Mouse (Mus musculus) right cerebral cortex, postnatal 25 days (tissue): ENCODE measurements around the gene Dcps.

Source experiments
- DNase-seq: peaks from one replicate; pipeline ENCODE4 v3.0.0; 2022

Gene Dcps

GRCm38 (mm10) chr9:35131637-35132397 is 44.0 kb downstream of the Dcps start:
- DNase-seq: peak; percentile 70

GRCm38 (mm10) chr9:35128995-35129418 is 46.9 kb downstream of the Dcps start:
- DNase-seq: no peak

DNA sequence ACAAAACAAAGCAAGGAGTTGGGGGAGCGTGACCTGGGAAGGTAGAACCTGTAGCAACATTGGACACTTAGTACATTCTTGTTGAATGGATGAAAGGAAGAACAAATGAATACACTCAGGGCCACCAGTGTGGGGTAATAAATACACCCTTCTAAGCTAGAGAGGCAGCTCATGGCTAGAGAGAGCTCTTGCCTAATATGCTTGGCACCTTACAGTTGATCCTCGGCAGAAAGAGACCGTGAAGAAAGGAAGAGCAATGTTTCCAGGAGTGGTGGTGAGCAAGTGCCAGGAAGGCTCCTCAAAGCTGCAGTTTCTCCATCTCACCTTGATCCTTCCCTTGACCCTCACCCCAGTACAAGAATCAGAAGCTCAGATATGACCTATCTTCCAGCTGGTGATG is 47.3 kb downstream of the Dcps start:
- DNase-seq: no peak

GRCm38 (mm10) chr9:35127561-35127960 is 48.3 kb downstream of the Dcps start:
- DNase-seq: no peak

- DNase-seq: no peak
These were observed 48.7 kb downstream of the Dcps start for GRCm38 (mm10) chr9:35127147-35127546.

GRCm38 (mm10) chr9:35124678-35124955 is 51.2 kb downstream of the Dcps start:
- DNase-seq: no peak

GRCm38 (mm10) chr9:35123804-35124677 is 51.8 kb downstream of the Dcps start:
- no peak for DNase-seq

DNA sequence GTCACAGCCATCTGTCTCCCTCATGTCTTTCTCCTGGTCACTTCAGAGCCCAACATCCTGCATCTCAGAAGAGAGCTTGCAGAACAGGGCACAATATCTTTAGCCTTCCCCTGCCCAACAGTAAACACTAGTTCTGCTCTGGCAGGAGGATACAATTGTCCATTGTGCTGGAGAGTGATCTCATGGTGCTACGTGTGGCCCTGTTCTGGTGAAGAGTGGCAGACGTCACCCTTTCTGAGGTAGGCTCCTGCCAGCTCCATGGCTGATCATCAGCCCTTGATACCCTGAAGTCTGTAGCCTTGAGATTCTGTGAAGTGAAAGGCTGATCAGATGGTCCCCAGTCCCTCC is 52.4 kb downstream of the Dcps start:
- no peak for DNase-seq

- DNase-seq: no peak
These were observed 53.2 kb downstream of the Dcps start for GRCm38 (mm10) chr9:35122551-35123266.

DNA sequence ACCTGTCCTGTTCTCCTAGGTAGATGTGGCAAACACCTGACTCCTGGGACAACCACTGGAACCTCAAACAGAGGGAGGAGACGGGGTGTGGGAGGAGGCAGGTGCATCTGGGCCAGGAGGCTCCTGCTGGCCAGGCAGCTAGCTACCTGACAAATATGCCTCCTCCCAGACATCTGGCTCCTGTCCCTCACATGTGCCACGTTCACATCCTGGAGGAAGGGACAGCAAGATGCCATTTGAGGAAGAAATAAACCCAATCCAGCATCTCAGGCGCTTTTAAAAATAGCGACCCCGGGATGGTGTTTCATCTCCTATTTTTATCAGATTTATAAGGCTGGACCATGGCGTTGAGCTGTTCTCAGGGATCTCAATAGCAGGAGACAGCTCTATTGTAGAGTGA is 56.7 kb downstream of the Dcps start, which contains the start of gene St3gal4:
TSS of gene St3gal4 (minus strand) at position 101 of the 400 bp plus-strand sequence.
- DNase-seq: no peak

- DNase-seq: no peak
These were observed 57.3 kb downstream of the Dcps start for GRCm38 (mm10) chr9:35118563-35118962.

DNA sequence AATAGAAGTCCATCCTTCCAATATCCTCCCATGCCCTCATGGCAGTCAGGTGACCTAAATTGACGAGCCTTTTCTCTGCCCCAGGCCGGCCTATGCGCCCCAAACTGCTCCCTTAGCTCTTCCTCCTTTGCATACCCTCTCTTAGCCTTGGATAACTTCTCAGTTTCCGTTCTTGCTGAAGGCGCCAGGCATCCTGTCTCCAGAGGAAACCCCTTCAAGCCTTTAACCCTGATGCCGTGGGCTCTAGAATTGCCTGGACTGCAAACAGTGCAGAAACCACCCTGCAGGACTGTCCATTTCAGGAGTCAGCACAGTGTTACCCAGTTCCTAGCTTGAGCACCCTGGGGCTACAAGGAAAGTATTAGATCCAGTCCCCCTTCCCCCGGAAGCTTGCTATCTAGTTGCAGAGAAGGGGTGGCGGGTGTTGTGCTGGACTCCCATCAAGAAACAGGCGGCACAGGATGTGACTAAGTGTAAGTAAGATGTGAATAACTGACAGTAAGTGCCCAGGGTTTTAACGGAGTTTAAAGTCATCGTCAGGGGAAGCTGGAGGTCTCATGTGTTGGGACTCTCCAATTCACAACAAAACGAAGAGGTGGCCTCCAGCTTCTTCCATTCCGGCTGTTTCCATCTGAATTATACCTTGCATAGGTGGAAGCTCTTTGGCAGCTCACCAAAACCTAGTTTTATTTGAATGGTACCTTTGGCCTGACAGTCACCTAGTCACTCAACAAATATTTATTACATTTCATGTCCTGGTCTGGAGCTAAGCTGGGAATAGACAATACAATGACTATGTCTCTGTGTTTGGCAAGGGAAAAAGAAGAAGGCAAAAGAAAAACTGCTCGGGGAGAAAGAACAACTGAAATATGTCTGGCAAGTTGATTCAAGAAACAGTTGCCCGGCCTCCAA is 58.2 kb downstream of the Dcps start:
- DNase-seq: peak; percentile 25

- peak; percentile 78 for DNase-seq
These were observed 59.2 kb downstream of the Dcps start for GRCm38 (mm10) chr9:35116391-35117381.

GRCm38 (mm10) chr9:35115804-35116203 is 60.1 kb downstream of the Dcps start:
- DNase-seq: no peak

DNA sequence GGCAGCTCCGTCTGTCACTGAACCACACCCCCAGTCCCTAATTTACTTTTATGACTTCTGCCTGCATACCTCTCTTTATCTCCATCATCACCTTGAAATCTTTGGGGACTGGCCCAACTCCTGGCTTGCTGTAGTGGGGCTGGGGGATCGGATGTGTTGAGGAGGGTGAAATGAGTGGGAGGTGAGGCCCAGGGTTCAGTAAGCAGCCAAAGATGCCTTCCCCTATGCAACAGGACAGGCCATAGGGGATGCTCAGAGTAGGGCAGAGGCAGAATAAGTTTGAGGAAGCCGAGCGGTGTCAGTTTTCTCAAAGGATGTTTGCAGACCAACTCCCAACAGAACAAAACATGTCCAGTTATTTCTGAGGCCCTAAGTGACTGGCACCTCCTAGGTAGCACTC is 60.6 kb downstream of the Dcps start:
- no peak for DNase-seq

DNA sequence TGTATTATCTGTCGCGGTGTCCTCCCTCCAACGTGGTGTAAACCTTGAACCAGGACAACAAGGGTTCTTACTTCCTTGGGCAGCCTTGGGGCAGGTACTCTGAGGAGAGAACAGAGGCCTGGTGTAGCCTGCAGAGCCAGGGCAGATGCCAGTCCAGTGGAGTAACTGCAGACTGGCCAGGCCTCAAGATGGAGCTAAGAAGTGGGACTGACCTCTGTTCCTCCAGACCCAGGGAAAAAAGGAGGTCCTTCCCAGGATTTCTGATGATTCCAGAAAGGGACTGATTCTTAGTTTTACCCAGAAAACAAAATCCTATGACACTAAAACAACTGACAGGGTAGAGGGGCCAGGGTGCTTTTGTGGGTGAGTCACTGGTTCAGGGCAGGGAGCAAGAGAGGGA is 61.6 kb downstream of the Dcps start:
- no peak for DNase-seq

DNA sequence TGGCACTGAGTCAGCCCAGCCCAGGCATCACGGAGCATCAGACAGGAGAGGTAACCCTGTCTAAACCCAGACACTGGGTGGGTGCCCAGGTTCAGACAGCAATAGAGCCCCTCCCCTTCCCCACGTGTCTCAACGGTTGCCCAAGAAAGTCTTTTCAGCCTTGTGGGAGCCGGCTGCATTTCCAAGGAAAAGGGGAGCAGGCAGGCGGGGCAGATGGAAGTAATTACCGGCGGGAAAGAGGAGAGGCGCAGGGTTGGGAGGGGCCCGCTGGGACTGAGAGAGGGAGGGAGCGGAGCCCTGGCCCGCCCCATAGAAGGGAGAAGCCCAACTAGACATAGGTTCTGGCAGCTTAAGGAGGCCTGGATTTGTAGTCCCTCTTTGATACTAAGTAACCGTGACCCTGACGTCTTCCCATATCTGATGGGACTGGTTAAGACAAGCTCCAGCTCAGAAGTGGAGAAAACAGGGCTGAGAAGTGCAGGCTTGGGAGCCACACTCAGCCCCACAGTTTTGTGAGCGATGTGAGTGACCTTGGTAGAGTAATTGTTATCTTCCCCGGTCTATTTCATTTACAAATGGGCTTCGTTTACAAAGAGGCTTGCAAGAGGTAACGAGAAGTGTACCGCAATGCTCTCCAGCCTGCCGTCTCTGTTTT is 63.8 kb downstream of the Dcps start:
- DNase-seq: no peak

GRCm38 (mm10) chr9:35111446-35111845 is 64.4 kb downstream of the Dcps start:
- DNase-seq: no peak

GRCm38 (mm10) chr9:35110567-35110966 is 65.3 kb downstream of the Dcps start:
- DNase-seq: no peak

DNA sequence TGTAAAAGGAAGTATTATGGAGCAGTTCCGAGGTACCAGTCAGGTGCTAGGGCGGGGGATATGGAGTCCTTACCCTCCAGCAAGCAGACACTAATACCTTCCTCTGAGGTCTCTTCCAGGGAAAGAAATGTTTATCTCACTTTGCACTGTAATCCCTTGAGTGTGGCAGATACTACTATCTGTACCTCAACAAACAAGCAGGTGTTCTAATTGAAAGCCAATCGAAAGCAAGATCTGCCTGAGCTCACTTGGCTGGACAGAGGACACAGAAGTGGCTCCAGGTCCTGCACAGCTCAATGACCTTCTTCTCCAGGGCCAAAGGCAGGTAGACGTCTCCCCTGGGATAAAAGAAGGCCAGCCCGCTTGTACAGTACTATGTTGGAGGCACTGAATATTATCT is 65.8 kb downstream of the Dcps start:
- no peak for DNase-seq

GRCm38 (mm10) chr9:35108916-35109315 is 66.9 kb downstream of the Dcps start:
- DNase-seq: peak; percentile 70
